Mouse (Mus musculus): ENCODE measurements at regions not wholly inside any gene's neighbourhood (a gene's known extent, or its start where the extent isn't known, plus 50 kb on each side); places are given as distances from the start of the nearest gene placed in this dataset.
A peak's percentile ranks its signal among the peaks of the same experiment; 100 is the strongest.

DNA sequence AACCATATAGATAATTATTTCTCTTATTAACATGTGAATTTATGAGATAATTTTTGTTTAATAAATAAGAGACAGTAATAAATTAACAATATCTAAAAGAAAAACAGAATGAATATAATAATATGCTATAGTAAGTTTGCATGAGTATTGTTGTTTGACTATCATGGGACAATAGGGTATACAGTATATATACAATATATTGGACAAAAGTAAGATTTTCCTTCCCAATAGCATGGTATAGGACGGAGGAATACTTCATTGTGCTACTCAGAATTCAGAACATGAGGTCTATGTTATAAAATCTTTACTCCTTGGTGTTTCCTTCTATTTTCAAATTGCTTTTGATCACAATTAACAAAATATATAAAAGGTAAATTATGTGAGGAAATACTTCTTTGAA lies 771.0 kb upstream of the Pcdh20 start:
- DNase-seq (ENCODE audit: low read depth, low spot score): no peak

DNA sequence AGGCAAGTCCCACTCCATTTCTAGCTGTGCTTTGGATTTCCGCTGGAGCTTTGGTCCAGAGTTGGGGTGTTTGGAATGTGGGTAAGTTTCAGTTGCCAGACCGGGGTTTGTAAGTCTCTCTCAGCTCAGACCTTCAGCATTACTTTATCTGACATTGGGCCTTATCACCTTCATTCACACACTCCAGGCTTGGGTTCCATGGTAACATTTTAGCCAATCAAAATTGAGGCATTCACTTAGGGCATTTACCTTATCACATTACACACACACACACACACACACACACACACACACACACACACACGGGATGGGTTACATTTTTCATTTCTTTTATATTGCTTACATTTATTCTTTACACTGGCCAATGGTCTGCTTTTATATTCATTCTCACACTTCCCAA lies 765.3 kb upstream of the Pcdh20 start:
- no peak for DNase-seq (ENCODE audit: low read depth, low spot score)

DNA sequence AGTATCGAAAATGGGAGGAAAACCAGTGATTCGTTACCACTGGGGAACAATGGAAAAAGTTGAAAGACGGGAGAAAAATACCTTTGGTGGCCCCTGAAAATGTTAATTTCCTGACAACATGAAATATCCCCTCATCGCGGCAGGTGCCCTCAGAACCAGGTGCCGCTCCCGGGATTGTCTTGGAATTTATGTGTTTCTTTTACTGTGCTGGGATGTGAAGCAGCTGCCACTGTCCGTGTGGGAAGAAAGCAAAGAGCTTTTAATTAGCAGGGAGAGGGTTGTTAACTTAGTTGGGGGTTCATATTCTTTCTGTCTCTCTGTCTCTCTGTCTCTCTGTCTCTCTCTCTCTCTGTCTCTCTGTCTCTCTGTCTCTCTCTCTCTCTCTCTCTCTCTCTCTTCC lies 759.3 kb upstream of the Pcdh20 start:
- no peak for DNase-seq (ENCODE audit: low read depth, low spot score)

DNA sequence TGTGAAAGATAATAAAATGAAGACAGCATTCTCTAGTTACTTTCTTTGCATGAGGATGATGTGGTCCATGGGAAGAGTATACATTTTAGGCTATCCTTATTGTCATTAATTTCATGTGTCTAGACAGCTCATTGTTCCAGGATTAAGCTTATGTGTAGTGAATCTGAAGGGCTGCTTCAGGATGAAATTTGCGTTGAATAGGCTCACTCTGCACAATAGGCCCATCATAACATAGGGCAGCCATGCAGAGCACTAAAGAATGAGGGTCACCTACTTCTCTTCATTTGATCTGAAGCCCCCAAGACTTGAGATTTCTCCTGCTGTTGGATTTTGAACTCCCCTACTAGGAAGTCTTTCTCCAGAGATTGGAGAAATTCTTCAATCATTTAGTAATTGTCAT lies 746.2 kb upstream of the Pcdh20 start:
- DNase-seq (ENCODE audit: low read depth, low spot score): no peak

DNA sequence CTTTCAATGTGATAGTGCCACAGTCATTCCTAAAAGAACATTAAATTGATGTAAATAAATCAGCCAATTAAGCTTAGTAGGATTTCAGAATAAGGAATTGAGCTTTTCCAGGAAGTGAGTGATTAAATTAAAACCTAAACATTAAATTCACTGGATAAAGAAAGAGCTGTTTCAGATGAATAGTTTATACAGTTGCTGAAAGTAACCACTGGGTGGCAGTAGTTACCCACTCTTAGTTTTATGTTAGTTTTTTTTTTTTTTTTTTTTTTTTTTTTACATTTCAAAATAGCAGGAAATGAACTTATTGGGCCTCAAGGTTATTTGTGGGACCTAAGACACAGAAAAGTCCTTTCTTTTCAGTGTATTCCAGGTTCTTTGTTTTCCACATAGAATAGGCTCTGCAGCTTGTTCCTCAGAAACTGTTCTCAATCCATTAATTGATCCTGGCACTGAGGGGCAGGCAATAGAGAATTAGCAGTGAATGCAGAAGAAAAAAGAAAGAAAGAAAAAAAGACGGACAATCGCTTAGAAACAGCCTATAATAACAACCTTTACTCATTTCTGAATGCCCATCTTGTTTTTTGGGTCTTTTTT lies 710.3 kb upstream of the Pcdh20 start:
- DNase-seq (ENCODE audit: low read depth, low spot score): peak; percentile 12

DNA sequence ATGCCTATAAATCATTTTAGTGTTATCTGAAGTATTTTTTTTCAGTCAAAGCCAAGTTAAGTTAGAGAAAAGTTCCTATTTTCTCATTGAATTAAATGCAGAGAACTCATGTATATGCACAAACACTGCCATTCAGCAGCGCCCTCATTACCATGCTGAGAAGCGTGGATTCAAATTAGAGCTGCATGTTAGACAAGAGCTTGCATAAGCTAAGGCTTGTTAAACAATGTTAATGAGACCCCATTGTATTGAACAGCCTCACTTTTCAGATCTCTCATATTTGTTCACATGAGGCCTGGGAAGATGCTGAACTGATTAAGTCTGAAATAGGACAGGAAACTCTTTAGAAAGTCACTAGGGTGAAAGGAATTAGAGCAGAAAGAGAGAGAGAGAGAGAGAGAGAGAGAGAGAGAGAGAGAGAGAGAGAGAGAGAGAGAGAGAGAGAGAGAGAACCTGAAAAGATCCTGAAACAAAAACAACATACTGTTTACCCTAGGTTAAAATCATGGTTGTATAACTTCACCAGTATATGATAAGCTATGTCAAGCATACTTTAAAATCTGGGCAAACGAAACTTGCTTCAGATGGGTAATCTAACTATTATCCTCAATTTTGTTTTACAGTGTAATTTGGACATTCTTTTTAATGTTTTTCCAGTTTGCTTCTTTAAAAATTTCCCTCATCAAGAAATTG lies 671.9 kb upstream of the Pcdh20 start:
- no peak for DNase-seq (ENCODE audit: low read depth, low spot score)

DNA sequence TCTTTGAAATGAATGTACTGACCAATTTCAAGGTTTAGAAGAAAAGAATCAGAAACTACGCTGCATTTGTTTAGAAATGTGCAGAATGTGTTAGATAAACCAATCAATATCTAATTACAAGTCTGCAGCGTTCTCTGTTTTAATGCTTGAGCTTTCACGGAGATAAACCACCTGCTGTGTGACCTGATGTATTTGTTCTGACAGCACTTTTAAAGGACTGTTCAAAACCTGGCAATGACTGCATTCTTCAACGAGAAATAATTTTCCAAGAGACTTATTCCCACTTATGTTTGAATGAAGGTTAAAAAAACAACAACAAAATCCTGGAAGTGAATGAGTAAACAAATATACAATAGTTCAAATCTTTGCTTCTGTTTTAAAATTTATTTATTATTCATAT lies 628.1 kb upstream of the Pcdh20 start:
- no peak for DNase-seq (ENCODE audit: low read depth, low spot score)

DNA sequence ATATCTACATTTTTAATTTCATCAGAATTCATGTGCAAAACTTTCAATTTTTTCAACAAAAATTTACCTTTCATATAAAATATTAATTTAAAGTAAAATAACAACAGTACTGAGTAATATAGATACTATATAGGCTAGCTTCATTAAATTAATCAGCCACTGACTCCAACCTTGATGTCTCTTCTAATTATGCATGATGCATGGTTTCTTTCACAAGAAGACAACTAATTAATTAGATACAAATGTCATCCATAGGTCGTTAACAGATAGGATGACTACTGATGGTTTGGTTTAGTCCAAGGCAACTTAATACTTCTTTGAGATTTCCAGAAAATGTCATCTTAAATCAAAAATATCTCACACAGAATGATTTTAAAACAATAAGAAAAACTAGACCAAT lies 618.5 kb upstream of the Pcdh20 start:
- DNase-seq (ENCODE audit: low read depth, low spot score): no peak

DNA sequence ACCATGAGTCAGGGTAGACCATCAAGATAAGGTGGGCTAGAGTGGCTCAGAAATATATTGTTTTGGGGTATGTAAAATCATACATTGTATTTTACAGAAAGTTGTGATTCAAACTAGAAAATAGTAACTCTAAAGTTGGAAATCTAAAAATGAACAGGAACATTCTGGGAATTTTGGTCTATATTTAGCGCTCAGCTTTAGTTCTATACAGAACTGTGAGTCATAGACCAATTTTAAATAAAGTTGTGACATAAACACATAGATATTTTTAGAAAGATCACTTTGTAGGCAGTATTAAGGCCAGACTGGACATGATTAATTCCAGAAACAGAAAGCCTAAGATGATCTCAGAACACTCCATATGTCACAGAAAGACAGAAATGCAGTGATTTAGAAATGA lies 604.8 kb upstream of the Pcdh20 start:
- no peak for DNase-seq (ENCODE audit: low read depth, low spot score)

DNA sequence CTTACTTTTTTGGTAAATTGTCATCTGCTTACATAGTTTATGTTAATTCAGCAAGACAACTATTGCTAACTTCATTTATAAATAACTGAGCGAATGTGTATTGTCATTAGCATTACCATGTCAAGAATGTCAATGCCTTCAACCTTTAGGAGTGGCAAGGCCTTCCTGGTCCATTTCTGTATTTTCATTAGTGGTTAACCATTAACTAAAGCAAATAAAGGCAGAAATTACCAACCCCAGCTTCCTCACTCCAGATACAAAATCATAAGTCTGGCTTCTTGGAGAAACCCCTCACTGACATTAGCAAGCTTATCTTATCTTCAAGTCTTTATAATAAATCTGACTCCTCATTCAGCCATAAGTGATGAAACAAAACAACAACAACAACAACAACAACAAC lies 592.8 kb upstream of the Pcdh20 start:
- no peak for DNase-seq (ENCODE audit: low read depth, low spot score)

DNA sequence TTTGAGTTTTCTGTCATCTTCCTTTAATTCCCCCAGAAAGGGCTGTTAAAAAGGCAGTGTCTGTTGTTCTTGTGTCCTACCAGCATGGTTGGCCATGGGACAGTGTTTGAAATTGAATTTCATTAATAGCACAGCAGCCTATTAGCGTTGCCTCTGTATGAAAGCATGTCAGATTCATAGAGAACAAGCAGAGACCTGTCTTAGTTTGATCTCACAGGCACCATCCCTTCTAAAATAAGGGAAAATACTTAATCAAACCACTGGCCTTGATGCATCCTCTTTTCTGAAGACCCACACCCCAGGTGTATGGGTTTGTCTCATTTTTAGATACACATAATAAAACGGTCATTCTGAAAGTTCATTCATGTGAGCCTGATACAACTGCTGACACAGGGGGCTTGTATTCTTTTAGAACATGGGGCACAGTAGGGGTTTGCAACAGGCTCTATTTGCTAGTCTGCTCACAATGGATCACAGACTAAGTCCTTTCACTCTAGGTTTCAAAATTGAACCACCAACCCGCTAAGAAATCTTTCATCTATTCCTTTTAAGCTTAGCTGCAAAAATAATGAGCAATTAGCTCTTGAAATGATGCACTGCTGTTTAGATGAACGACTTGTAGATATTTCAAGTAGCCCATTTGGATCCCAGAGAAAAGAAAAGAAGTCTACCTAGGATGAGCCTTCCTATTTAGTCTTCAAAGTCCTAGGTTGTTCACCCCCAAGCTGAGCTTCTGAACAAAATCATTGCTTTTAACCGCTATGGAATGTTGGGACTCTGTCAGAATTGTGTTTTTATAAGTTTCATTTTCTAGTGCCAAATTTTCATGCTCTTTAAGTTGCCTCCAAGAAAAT lies 591.6 kb upstream of the Pcdh20 start:
- DNase-seq (ENCODE audit: low read depth, low spot score): no peak

DNA sequence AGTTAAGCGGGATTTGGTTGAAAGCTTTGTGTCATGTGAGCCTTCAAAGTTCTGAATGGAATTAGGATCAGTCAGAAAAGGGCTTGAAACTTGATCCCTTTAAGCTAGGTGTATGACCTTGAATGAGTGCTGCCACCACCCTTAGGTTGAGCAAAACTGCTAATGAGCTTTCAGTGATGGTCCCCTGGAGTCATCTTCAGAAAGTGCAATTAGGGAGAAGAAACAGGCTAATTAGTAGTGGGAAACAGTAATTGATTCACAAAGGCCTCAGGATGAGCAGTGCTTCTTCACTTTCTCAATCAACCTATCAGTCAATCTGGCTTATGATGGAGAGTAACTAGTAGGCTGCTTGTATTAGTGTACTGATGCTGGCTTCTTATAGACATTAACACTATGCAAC lies 590.1 kb upstream of the Pcdh20 start:
- no peak for DNase-seq (ENCODE audit: low read depth, low spot score)

DNA sequence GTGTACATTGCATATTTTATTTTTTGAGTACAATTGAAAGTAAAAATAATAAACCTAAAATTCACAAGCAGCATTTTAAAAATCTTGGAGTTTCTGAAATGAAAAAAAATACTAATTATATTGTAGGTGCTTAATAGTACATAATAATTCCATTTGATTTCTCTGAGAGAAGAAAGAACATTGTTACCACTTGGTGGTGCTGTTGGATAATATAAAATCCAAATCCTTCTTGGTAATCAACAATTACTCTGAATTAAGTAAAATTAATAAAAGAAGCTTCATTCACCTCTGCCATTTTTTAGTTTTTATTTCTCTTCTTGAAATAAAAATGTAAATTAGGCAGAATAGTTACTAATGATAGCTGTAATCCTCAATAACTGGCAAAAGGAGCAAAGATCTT lies 563.2 kb upstream of the Pcdh20 start:
- no peak for DNase-seq (ENCODE audit: low read depth, low spot score)

DNA sequence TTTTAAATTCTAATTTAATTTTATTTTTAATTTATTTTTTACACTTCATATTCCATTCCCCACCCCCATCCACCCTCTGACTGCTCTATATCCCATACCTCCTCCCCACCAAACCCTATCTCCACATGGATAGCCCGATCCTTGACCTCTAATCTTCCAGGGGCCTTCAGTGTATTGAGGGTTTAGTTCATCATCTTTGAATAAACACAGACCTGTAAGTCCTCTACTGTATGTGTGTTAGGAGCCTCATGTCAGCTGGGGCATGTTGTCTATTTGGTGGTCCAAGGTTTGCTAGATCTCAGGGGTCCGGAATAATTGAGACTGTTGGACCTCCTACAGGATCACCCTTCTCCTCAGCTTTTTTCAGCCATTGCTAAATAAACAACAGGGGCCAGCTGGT lies 540.2 kb upstream of the Pcdh20 start:
- no peak for DNase-seq (ENCODE audit: low read depth, low spot score)

DNA sequence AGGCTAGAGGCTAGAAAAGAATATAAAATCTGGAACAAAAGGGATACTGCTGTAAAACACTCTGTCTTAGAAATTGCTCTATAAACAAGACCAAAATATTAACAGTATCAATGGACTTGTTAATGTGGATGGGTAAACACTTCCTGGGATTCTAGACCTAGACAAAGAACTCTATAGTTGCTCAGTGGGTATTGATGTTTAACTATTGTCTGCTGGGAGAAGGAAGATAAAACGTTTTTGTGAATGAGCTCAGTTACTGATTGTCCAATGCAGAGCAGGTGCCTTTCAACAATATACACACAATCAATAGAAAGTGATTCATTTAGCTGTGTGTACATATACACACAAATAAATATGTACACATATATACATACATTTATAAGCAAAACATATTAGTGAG lies 538.5 kb upstream of the Pcdh20 start:
- no peak for DNase-seq (ENCODE audit: low read depth, low spot score)

DNA sequence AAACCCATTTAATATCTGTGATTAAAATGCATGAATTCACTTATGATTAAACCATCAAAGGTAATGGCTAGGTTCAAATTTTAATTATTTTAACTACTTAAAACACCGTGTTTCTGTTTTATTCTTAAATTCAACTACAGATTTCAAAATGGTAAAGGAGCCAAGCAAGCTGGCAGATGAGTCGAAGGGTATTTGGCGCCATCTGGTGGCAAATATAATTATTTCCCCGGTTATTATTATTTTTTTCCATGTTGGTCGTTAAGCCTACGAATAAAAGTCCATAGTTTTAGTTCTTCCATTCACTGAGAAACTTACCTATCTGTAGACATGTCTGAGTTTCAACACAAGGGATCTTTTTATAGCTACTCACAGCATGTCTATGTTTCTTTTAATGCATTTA lies 510.7 kb upstream of the Pcdh20 start:
- peak; percentile 4 for DNase-seq (ENCODE audit: low read depth, low spot score)

DNA sequence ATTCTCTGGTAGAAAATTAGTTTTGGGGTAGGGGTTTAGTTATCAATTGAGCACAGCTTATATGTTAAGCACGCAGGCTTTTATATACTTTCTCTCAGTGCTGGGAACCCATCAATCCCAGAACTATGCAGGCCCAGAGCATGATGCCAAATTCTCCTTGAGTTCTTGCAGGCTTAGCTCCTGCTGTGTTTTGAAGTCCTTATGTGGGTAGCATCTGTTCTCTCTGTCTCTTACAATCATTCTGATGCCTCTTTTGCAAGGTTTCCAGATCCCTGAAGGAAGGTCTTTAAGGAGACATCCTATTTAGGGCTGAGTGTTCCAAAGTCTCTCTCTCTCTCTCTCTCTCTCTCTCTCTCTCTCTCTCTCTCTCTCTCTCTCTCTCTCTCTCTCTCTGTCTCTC lies 504.8 kb upstream of the Pcdh20 start:
- no peak for DNase-seq (ENCODE audit: low read depth, low spot score)

DNA sequence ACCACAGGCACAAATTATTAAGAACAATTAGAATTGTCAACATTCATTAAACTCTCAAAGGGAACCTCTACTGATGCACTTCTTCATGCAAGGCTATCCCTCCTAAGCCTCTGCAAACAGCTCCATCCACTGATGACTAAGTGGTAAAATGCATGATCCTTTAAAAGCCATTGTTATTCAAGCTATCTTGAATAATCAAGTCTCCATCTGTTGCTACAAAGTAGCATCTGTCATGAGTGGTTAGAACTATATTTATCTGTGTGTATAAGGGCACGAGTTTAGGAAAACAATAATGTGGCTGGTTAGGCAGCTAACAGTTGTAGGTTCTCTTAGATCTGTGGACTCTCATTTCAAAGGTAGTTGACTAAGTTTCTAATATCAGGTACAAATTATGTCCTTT lies 463.4 kb upstream of the Pcdh20 start:
- no peak for DNase-seq (ENCODE audit: low read depth, low spot score)

Measured in ZHBTc4 (cell line).